ENCODE assay signal across 20 mouse cellular contexts in the genomic region with DNA sequence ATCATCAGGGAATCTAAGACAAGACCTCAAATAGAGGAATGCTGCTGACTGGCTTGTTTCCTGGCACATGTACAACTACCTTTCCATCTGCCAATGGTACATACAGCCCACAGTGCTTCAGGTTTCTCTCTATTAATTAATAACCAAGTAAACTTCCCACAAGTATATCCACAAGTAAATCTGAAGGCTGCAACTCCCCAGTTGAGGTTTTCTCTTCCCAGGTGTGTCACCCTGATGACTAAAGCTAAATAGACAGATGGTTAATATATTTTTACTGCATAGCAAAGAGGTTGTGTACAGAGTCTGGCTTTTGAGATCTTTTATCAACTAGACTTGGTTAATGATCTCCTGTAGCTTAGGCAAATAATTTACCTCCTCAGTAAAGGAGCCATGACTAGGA.
DNase-seq lines count a peak whose midpoint lies in the region; ATAC-seq and TF ChIP-seq lines count a peak whose summit lies in the region.
"Had no signal": no experiment of that assay in that cellular context is flagged by ENCODE, and none has a peak within 500 bp of the region (broad histone marks: within the 10 kb centered on the region; RNA-seq: fewer than 3 reads in every experiment).

No protein-coding gene starts in this region.

- no peak overlapping the region for H3K4me2 ChIP-seq in intestine, embryonic 15.5 days (replicated peaks)
- H3K4me2 ChIP-seq in stomach, postnatal 0 days (replicated peaks; ENCODE audit: low read depth) = no peak overlapping the region
- H3K4me2 ChIP-seq in hindbrain, embryonic 12.5 days (replicated peaks) = no peak overlapping the region
- H3K4me2 ChIP-seq: forebrain, embryonic 12.5 days; heart, embryonic 13.5 days; hindbrain, embryonic 14.5 days; limb, embryonic 12.5 days; liver, embryonic 13.5 days; lung, embryonic 14.5 days had no signal

- DNase-seq in kidney, adult 2 months = peak; percentile 55
- peak; percentile 6 for DNase-seq in kidney, postnatal 10 days
- no peak for DNase-seq in stomach, postnatal 0 days (ENCODE audit: low spot score)
- no peak for DNase-seq in spleen, postnatal 4 days (ENCODE audit: low spot score in 2 of 2)
- no peak for DNase-seq in left cerebral cortex, adult 2 months (ENCODE audit: extremely low spot score in 1 of 2, low spot score in 2 of 2)
- DNase-seq: adrenal gland, adult 8-10 months; cerebellum, postnatal 25 days; gastrocnemius, postnatal 14 days; heart, adult 18-20 months; liver, embryonic 13.5 days; lung, embryonic 14.5 days; lung, postnatal 4 days; right cerebral cortex, postnatal 4 days; thymus, postnatal 36 days had no signal

- H3K9ac ChIP-seq in intestine, embryonic 15.5 days = no peak overlapping the region
- H3K9ac ChIP-seq in stomach, postnatal 0 days (ENCODE audit: low read length) = no peak overlapping the region
- no peak overlapping the region for H3K9ac ChIP-seq in hindbrain, embryonic 12.5 days
- H3K9ac ChIP-seq: forebrain, embryonic 12.5 days; heart, embryonic 13.5 days; hindbrain, embryonic 14.5 days; limb, embryonic 12.5 days; liver, embryonic 13.5 days; lung, embryonic 14.5 days had no signal

- H3K9me3 ChIP-seq in intestine, embryonic 15.5 days = no peaks in the 10 kb centered on the region
- H3K9me3 ChIP-seq in stomach, postnatal 0 days (ENCODE audit: control insufficient read depth, low read length) = no peaks in the 10 kb centered on the region
- no peaks in the 10 kb centered on the region for H3K9me3 ChIP-seq in hindbrain, embryonic 12.5 days (replicated peaks)
- H3K9me3 ChIP-seq: forebrain, embryonic 12.5 days; heart, embryonic 13.5 days; limb, embryonic 12.5 days; liver, embryonic 13.5 days had no signal

- no peak overlapping the region for H3K27ac ChIP-seq in intestine, embryonic 15.5 days
- H3K27ac ChIP-seq in kidney, adult 2 months (ENCODE audit: insufficient read depth, low read depth, low read length) = no peak overlapping the region
- no peak overlapping the region for H3K27ac ChIP-seq in stomach, postnatal 0 days (replicated peaks)
- no peak overlapping the region for H3K27ac ChIP-seq in left cerebral cortex, adult 2 months
- no peak overlapping the region for H3K27ac ChIP-seq in hindbrain, embryonic 12.5 days
- H3K27ac ChIP-seq: forebrain, embryonic 12.5 days; heart, embryonic 13.5 days; hindbrain, embryonic 14.5 days; limb, embryonic 12.5 days; liver, embryonic 13.5 days had no signal

- no peak for TF ChIP-seq POLR2A in kidney, adult 2 months (IDR thresholded peaks at IDR 0.05; ENCODE audit: low read depth, low read length)

- no peaks in the 10 kb centered on the region for H3K36me3 ChIP-seq in intestine, embryonic 15.5 days
- no peaks in the 10 kb centered on the region for H3K36me3 ChIP-seq in kidney, adult 2 months (ENCODE audit: control insufficient read depth, insufficient read depth, low read length)
- no peaks in the 10 kb centered on the region for H3K36me3 ChIP-seq in stomach, postnatal 0 days (ENCODE audit: control insufficient read depth, insufficient read depth, low read length)
- no peaks in the 10 kb centered on the region for H3K36me3 ChIP-seq in hindbrain, embryonic 12.5 days
- H3K36me3 ChIP-seq: forebrain, embryonic 12.5 days; heart, embryonic 13.5 days; limb, embryonic 12.5 days; liver, embryonic 13.5 days had no signal

- H3K27me3 ChIP-seq in intestine, embryonic 15.5 days (replicated peaks) = no peaks in the 10 kb centered on the region
- no peaks in the 10 kb centered on the region for H3K27me3 ChIP-seq in kidney, adult 2 months (replicated peaks; ENCODE audit: control insufficient read depth, insufficient read depth, low read length)
- no peaks in the 10 kb centered on the region for H3K27me3 ChIP-seq in stomach, postnatal 0 days (ENCODE audit: control insufficient read depth, insufficient read depth, low read length)
- H3K27me3 ChIP-seq in hindbrain, embryonic 12.5 days = no peaks in the 10 kb centered on the region
- H3K27me3 ChIP-seq: forebrain, embryonic 12.5 days; limb, embryonic 12.5 days; liver, embryonic 13.5 days had no signal

- no peak overlapping the region for H3K4me3 ChIP-seq in intestine, embryonic 15.5 days (replicated peaks)
- no peak overlapping the region for H3K4me3 ChIP-seq in kidney, adult 2 months (ENCODE audit: insufficient read depth, low read depth, low read length)
- no peak overlapping the region for H3K4me3 ChIP-seq in stomach, postnatal 0 days (ENCODE audit: low read depth, low read length)
- no peak overlapping the region for H3K4me3 ChIP-seq in left cerebral cortex, adult 2 months
- H3K4me3 ChIP-seq in hindbrain, embryonic 12.5 days = no peak overlapping the region
- H3K4me3 ChIP-seq: forebrain, embryonic 12.5 days; heart, embryonic 13.5 days; limb, embryonic 12.5 days; liver, embryonic 13.5 days had no signal

- no peaks in the 10 kb centered on the region for H3K4me1 ChIP-seq in intestine, embryonic 15.5 days (replicated peaks)
- no peaks in the 10 kb centered on the region for H3K4me1 ChIP-seq in kidney, adult 2 months (ENCODE audit: control insufficient read depth, insufficient read depth, low read length)
- no peaks in the 10 kb centered on the region for H3K4me1 ChIP-seq in stomach, postnatal 0 days (replicated peaks; ENCODE audit: control insufficient read depth, insufficient read depth)
- H3K4me1 ChIP-seq in hindbrain, embryonic 12.5 days = no peaks in the 10 kb centered on the region
- H3K4me1 ChIP-seq: forebrain, embryonic 12.5 days; heart, embryonic 13.5 days; limb, embryonic 12.5 days; liver, embryonic 13.5 days had no signal

- TF ChIP-seq CTCF in kidney, adult 2 months (conservative IDR thresholded peaks at IDR 0.05; ENCODE audit: insufficient read depth, insufficient read length, low read depth, low read length) = no peak
- TF ChIP-seq CTCF in stomach, postnatal 0 days (IDR thresholded peaks at IDR 0.05; ENCODE audit: low read depth) = no peak
- TF ChIP-seq CTCF in left cerebral cortex, adult 2 months (IDR thresholded peaks at IDR 0.05) = no peak

- intact Hi-C loops in left cerebral cortex, adult 2 months (cut with DNase I) = no loop called here

- peak; percentile 95 for ATAC-seq in intestine, embryonic 15.5 days
- ATAC-seq in stomach, postnatal 0 days (ENCODE audit: low FRiP score, low TSS enrichment) = 0 out of 2 replicates have a peak, but pooled peaks have one; percentile 49
- ATAC-seq in hindbrain, embryonic 12.5 days (ENCODE audit: low FRiP score) = no peak

- TF ChIP-seq EP300 in stomach, postnatal 0 days (optimal IDR thresholded peaks at IDR 0.05) = no peak

Comparison
In these comparisons a context has a peak if more than half of its experiments do, and no peak if none do; other contexts are left out.
1. DNase-seq: peak in kidney, adult 2 months (single experiment) and kidney, postnatal 10 days (single experiment); none in stomach, postnatal 0 days (single experiment), spleen, postnatal 4 days (0 of 2) and left cerebral cortex, adult 2 months (0 of 2).